Mouse (Mus musculus) heart, embryonic 12.5 days (tissue): ENCODE results near the gene Nol10. TPM values are rescaled to one million over a fixed set of nuclear protein-coding genes. Genes with fewer than 3 reads are reported as not detected.
A peak's percentile ranks its signal among the peaks of the same experiment; 100 is the strongest.
"Not testable (repeated sequence)": the region's sequence is repeated elsewhere in the genome, so short reads cannot be mapped to it uniquely, and the experiment has no call there.

Source experiments
- ATAC-seq: fragments of 200-750 bp; cut with Nextera tagmentation; 2 replicates; pipeline ENCODE4 v1.8.0; 2017; ENCODE audit warnings: moderate TSS enrichment, moderate library complexity; ENCODE audit not compliant: insufficient number of reproducible peaks, low FRiP score
- H3K27ac ChIP-seq: fragments of 300-500 bp; sonication (generic); 2 replicates; pipeline ENCODE4 v1.5.1; 2016; ENCODE audit warnings: mild to moderate bottlenecking, moderate library complexity; ENCODE audit not compliant: poor library complexity, severe bottlenecking
- H3K27me3 ChIP-seq: fragments of 300-500 bp; sonication (generic); replicated peaks from 2 replicates; pipeline ENCODE4 v1.6.1; 2016; ENCODE audit warnings: mild to moderate bottlenecking, moderate library complexity
- H3K36me3 ChIP-seq: fragments of 300-500 bp; sonication (generic); 2 replicates; pipeline ENCODE4 v1.6.1; 2016; ENCODE audit warnings: mild to moderate bottlenecking, moderate library complexity
- H3K4me1 ChIP-seq: fragments of 300-500 bp; sonication (generic); replicated peaks from 2 replicates; pipeline ENCODE4 v1.6.1; 2016; ENCODE audit warnings: mild to moderate bottlenecking
- H3K4me2 ChIP-seq: fragments of 300-500 bp; sonication (generic); 2 replicates; pipeline ENCODE4 v1.6.1; 2016; ENCODE audit warnings: mild to moderate bottlenecking, moderate library complexity
- H3K4me3 ChIP-seq: fragments of 300-500 bp; sonication (generic); 2 replicates; pipeline ENCODE4 v1.5.1; 2016; ENCODE audit warnings: mild to moderate bottlenecking
- H3K9ac ChIP-seq: fragments of 300-500 bp; sonication (generic); 2 replicates; pipeline ENCODE4 v1.6.1; 2016; ENCODE audit warnings: mild to moderate bottlenecking, moderate library complexity
- H3K9me3 ChIP-seq: fragments of 300-500 bp; sonication (generic); replicated peaks from 2 replicates; pipeline ENCODE4 v1.6.1; 2016; ENCODE audit warnings: mild to moderate bottlenecking, moderate library complexity
- WGBS: fragments of 180-500 bp; shearing (Covaris S2); methylation state at CpG from one replicate; pipeline ENCODE4 v1.1.7; 2016; 5-methylcytosine and 5-hydroxymethylcytosine counted together
- polyA plus RNA-seq: library from polyadenylated mRNA; unstranded; fragments of >200 nt; fragmentation: Nextera tagmentation; extraction: Ambion mirVana; gene quantifications from 2 replicates; pipeline ENCODE4 v1.2.1, GENCODE M21; 2016

Nol10 gene
- polyA plus RNA-seq, 1 experiment from 2014 or later = 18.3 TPM

DNA sequence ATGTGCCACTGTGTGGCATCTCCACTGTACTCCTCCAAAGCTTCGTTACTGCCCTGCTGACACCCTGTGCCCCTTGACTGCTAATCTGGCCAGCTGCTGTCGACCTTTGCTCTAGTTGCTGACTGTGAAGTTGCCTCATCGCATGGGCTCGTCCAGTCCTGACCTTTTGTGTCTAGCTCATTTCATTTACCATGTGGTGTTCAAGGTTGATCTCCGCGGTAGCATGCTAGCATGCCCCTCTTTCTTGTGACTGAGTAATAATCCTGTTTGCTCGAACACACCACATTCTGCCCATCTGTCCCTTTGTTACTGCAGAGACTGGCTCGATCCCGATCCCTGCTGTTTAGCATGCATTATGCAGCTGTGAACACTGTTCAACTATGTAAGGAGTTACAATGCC, 93.2 kb downstream of the Nol10 start:
- Histone ChIP-seq H3K27me3 (no peaks in the 10 kb centered on the region), H3K4me2 (no peak overlapping the region), H3K36me3 (no peaks in the 10 kb centered on the region), H3K4me1 (peaks cover 12% of the 10 kb centered on the region; the same call in 1 of the 2 replicates), H3K9ac (no peak overlapping the region), H3K9me3 (no peaks in the 10 kb centered on the region), H3K27ac (no peak overlapping the region), H3K4me3 (no peak overlapping the region)
- 77% methylated on average over 9 of the region's 9 CpGs for WGBS
- no peak for ATAC-seq

DNA sequence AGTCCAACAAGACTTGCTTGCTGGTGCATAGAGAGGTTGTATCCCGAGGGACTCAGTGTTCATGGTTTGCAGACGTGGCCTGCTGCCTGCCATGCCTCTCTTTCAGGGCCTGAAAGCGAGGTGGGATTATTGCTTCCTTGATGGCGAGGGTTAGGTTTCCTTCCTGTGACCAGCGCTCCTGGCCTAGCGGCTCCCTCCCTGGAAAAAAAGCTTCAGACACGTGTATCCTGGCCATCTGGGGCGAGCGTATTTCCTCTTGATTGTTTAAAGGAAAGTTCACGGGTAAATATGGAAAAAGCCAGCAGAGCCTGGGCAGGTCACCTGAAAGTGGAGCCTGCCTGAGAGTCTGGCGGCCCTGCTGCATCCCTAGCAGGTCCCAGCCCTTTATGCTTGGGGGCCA, 96.1 kb downstream of the Nol10 start:
- Histone ChIP-seq H3K4me1 (peaks cover 20% of the 10 kb centered on the region), H3K27ac (peak overlapping the region; percentile 56; the same call in 1 of the 2 replicates), H3K4me2 (no peak overlapping the region), H3K9ac (no peak overlapping the region), H3K4me3 (no peak overlapping the region), H3K27me3 (no peaks in the 10 kb centered on the region), H3K9me3 (no peaks in the 10 kb centered on the region), H3K36me3 (no peaks in the 10 kb centered on the region)
- peak; percentile 49; the same call in 1 of the 2 replicates for ATAC-seq
- 62% methylated on average over 11 of the region's 11 CpGs for WGBS

DNA sequence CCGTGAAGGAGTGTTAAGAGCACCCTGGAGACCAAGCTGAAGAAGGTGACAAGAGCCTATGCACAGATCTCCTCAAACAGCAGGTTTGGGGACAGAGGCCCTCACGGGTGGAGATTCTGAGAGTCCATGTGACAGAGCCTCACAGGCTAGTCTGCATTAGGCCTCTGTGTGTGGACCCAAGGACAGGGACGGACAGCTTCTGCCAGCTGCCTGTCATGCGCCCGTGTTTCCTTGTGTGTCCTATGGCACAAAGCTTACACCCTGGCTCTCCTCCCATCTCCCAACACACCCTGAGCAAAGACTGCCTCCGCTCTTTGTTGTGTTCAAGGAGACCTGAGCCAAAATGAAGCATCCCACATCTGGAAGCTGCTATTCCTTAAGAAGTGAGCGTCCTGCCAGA, 97.0 kb downstream of the Nol10 start:
- Histone ChIP-seq H3K4me3 (no peak overlapping the region), H3K4me1 (peaks cover 23% of the 10 kb centered on the region), H3K27ac (no peak overlapping the region), H3K9me3 (no peaks in the 10 kb centered on the region), H3K4me2 (no peak overlapping the region), H3K9ac (no peak overlapping the region), H3K36me3 (no peaks in the 10 kb centered on the region), H3K27me3 (no peaks in the 10 kb centered on the region)
- 86% methylated on average over 7 of the region's 7 CpGs for WGBS
- ATAC-seq = no peak

DNA sequence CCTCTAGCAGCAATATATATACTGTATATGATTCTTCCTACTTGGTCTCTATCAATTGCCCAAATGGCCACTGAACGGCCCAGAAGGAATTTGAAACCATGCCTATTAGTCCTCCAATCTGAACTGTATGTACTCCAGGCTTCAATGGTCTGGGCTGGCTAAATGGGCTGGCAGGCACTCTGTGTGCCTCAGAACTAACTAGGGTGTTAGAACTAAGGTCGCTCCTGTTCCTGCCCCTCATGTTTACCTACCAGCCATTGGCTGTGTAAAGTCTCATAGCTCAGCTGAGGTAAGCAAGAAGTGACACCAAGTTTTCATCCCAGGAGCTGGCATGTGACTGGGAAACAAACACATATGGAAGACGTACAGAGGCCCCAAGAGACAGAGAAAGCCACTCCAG, 100.5 kb downstream of the Nol10 start:
- no peak overlapping the region for H3K27ac ChIP-seq
- H3K4me3 ChIP-seq = no peak overlapping the region
- no peak overlapping the region for H3K9ac ChIP-seq
- H3K4me1 ChIP-seq = peaks cover 19% of the 10 kb centered on the region
- ATAC-seq = no peak
- no peaks in the 10 kb centered on the region for H3K27me3 ChIP-seq
- 69% methylated on average over 3 of the region's 3 CpGs for WGBS
- no peaks in the 10 kb centered on the region for H3K36me3 ChIP-seq
- H3K4me2 ChIP-seq = no peak overlapping the region
- no peaks in the 10 kb centered on the region for H3K9me3 ChIP-seq

DNA sequence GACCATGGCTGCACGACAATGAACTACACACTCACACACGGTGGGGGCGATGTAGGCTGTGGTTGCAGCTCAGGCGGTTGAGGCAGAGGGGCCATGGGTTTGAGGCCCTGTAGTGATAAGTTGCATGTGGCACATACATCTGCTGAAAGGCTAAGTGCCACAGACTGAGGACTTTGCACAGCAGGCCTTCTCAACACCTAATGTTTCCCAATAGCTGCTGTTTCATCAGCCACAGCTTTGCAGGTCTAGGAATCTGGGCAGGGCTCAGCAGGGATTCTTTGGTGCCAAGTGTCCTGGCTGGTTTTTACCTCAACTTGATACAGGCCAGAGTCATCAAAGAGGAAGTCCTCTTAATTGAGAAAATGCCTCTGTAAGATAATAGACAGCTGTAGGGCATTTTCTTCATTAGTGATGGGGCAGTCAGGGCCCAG, 101.4 kb downstream of the Nol10 start:
- Histone ChIP-seq H3K36me3 (no peaks in the 10 kb centered on the region), H3K27me3 (no peaks in the 10 kb centered on the region), H3K4me3 (no peak overlapping the region), H3K9ac (no peak overlapping the region), H3K4me2 (no peak overlapping the region), H3K27ac (no peak overlapping the region; the same call in 1 of the 2 replicates), H3K9me3 (no peaks in the 10 kb centered on the region), H3K4me1 (peaks cover 16% of the 10 kb centered on the region)
- ATAC-seq = peak; percentile 43; the same call in 1 of the 2 replicates
- 44% methylated on average over 4 of the region's 4 CpGs for WGBS

DNA sequence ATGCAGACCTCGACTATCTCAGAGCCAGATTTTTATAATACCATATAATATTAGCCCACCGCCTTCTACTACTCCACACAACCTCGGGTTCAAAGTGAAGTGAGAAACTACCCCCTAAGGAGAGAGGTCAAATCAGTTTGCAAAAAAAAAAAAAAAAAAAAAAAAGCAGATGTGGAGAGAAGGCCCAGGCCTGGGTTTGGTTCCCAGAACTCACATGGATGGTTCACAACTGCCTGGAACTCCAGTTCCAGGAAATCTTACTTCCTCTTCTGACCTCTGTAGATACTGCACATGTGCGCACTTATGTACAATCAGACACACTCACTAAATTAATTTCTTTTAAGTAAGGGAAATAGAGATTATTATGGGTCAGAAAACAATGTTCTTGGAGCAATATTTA, 102.2 kb downstream of the Nol10 start:
- Histone ChIP-seq H3K9ac (no peak overlapping the region), H3K4me3 (no peak overlapping the region), H3K36me3 (no peaks in the 10 kb centered on the region), H3K9me3 (no peaks in the 10 kb centered on the region), H3K4me1 (peaks cover 16% of the 10 kb centered on the region), H3K27me3 (no peaks in the 10 kb centered on the region), H3K4me2 (no peak overlapping the region), H3K27ac (no peak overlapping the region)
- ATAC-seq = no peak
- WGBS = 80% methylated on average over 4 of the region's 4 CpGs

DNA sequence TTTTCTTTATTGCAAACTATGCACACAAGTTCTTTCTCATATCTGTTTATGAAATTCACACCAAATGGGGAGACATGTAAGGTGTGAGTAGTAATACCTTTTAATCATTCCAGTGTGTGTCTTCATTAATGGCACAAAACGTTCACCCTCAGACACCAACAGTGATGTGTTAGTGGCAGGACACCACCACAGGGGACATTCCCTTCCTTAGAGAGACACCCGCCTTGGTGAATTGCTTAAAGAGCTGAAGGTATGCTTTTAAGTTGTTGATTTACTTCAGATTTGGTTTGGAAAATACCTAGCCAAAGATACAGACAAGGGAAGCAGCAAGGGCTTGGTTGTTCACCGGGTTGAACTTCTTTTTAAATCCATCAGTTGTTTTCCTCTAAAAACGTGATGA, 102.7 kb downstream of the Nol10 start:
- no peak overlapping the region for H3K9ac ChIP-seq
- no peak overlapping the region for H3K4me3 ChIP-seq
- 75% methylated on average over 4 of the region's 4 CpGs for WGBS
- H3K4me2 ChIP-seq = no peak overlapping the region
- ATAC-seq = no peak
- H3K36me3 ChIP-seq = no peaks in the 10 kb centered on the region
- H3K9me3 ChIP-seq = no peaks in the 10 kb centered on the region
- H3K4me1 ChIP-seq = peaks cover 16% of the 10 kb centered on the region
- H3K27ac ChIP-seq = no peak overlapping the region
- no peaks in the 10 kb centered on the region for H3K27me3 ChIP-seq

DNA sequence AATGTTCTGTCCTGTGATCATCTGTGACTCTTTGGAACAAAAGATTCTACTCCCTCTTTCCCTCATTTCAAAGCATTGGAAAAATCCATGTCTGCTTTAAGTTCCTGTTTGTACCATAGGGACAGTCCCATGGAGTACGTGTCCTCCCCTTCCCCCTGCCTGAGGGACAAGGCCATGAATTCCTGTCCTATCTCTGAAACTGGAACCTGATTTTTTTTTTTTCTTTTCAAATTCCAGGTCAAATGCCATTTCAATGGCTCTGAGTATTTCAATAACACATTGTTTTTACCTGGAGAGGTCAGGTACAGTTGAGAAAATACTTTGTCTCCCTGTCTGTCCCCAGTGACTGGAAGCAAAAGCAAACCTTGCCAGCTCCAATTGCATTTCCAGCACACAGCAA, 104.0 kb downstream of the Nol10 start:
- H3K4me1 ChIP-seq = peaks cover 16% of the 10 kb centered on the region
- WGBS = 38% methylated on average over 1 of the region's 1 CpGs
- H3K4me2 ChIP-seq = no peak overlapping the region
- H3K27me3 ChIP-seq = no peaks in the 10 kb centered on the region
- H3K36me3 ChIP-seq = no peaks in the 10 kb centered on the region
- H3K9me3 ChIP-seq = no peaks in the 10 kb centered on the region
- no peak for ATAC-seq
- H3K27ac ChIP-seq = no peak overlapping the region
- H3K4me3 ChIP-seq = no peak overlapping the region
- H3K9ac ChIP-seq = no peak overlapping the region

DNA sequence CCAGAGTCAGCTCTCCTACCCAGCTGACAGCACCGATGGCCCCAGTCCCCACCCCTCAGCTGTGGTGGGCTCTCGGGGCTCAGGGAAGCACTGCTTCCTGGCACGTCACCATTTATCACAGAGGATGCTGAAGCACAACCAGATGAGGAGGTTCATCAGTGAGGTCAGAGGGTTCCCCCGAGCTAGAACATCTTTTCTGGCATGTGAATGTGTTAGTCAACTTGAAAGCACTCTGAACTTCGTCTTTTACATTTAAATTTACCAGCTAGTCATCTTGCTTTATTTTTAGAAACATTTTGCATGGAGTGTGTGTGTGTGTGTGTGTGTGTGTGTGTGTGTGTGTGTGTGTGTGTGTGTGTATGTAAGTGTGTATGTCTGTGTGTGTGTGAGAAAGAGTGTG, 105.7 kb downstream of the Nol10 start:
- H3K27ac ChIP-seq = no peak overlapping the region
- H3K4me1 ChIP-seq = peaks cover 13% of the 10 kb centered on the region
- H3K4me3 ChIP-seq = no peak overlapping the region
- no peaks in the 10 kb centered on the region for H3K36me3 ChIP-seq
- no peak for ATAC-seq
- H3K9ac ChIP-seq = no peak overlapping the region
- 0 out of 2 replicates have a peak, but pooled peaks cover under 1% of the 10 kb centered on the region for H3K9me3 ChIP-seq
- no peak overlapping the region for H3K4me2 ChIP-seq
- 59% methylated on average over 5 of the region's 5 CpGs for whole genome bisulfite sequencing
- no peaks in the 10 kb centered on the region for H3K27me3 ChIP-seq

DNA sequence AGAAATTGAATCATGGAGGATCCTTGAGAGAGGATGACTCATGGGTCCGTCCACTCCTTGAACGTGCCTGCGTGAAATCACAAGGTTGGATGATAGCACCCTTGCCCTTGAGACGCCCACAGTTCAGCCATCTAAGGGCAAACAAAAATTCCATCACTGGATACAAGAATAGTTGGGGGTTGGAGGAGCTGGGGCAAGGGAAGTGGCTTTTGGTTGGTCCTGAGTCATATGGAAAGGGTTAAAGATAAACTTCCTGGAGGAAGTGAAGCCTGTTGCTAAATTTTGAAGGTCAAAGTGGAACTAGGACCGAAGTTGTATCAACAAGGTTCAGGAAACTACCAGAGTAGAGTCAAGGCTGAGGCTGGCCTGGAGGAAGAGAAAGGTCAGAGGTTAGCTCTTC, 106.8 kb downstream of the Nol10 start:
- Histone ChIP-seq H3K9ac (no peak overlapping the region), H3K27ac (no peak overlapping the region), H3K36me3 (no peaks in the 10 kb centered on the region), H3K9me3 (peaks cover 12% of the 10 kb centered on the region; the same call in 1 of the 2 replicates), H3K4me2 (no peak overlapping the region), H3K4me3 (no peak overlapping the region), H3K27me3 (no peaks in the 10 kb centered on the region), H3K4me1 (peaks cover 1% of the 10 kb centered on the region)
- 69% methylated on average over 5 of the region's 5 CpGs for WGBS
- no peak for ATAC-seq

DNA sequence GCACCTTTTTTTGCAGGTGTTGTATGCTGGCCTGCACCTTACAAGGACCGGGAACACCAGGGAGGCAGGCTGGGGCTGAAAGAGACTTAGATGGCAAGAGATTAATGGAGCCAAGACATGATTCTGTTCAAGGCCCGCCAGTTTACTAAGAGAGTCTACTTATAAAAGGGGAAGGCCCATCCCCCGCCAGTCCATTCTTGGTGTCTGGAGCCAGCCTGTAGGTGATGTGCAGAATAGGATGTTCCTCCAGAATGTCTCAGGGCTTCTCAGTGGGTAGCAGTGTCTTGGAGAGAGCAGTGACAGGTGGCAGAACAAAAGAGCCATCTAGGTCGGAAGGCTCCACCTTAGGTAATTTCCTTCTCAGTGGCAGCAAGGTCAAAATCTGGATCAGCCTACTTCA, 111.0 kb downstream of the Nol10 start:
- not testable (repeated sequence) for ATAC-seq, H3K9ac ChIP-seq, H3K36me3 ChIP-seq, H3K4me1 ChIP-seq, H3K4me3 ChIP-seq, H3K27me3 ChIP-seq, H3K27ac ChIP-seq, H3K4me2 ChIP-seq
- peaks cover 14% of the 10 kb centered on the region; the same call in 1 of the 2 replicates for H3K9me3 ChIP-seq
- WGBS = 78% methylated on average over 4 of the region's 4 CpGs

DNA sequence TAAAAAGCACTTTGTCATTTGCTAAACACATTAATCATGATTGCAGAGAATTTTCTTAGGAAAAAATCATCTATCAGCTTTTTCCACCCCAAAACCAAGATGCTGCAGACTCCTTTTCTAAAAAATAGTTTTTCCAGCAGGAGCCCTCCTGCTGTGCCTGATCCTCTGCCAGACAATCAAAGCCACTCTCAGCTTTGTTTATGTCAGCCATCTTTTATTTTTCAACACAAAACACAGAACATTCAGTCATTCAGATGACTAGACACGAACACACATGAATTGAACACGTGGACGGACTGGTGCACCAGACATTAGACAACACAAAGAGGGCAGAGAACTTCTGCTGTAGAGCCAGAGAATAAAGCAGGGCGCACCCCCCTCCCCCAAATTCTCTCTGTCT, 115.4 kb downstream of the Nol10 start:
- ATAC-seq = no peak
- Histone ChIP-seq H3K27me3 (no peaks in the 10 kb centered on the region), H3K4me1 (peaks cover 12% of the 10 kb centered on the region), H3K27ac (no peak overlapping the region), H3K4me2 (no peak overlapping the region), H3K36me3 (no peaks in the 10 kb centered on the region), H3K9ac (no peak overlapping the region), H3K9me3 (peaks cover 14% of the 10 kb centered on the region; the same call in 1 of the 2 replicates), H3K4me3 (no peak overlapping the region)
- 86% methylated on average over 4 of the region's 4 CpGs for WGBS
